Mouse (Mus musculus) intestine, embryonic 16.5 days (tissue): ENCODE results near the gene H2-M10.6. TPM values are rescaled to one million over a fixed set of nuclear protein-coding genes. Genes with fewer than 3 reads are reported as not detected.

Experiments
- ATAC-seq: fragments of 200-750 bp; cut with Nextera tagmentation; 2 replicates; pipeline ENCODE4 v1.8.0; 2017; ENCODE audit warnings: moderate TSS enrichment, moderate library complexity
- H3K27ac ChIP-seq: fragments of 300-500 bp; sonication (generic); 2 replicates; pipeline ENCODE4 v1.5.1; 2014; ENCODE audit warnings: mild to moderate bottlenecking, low read length
- H3K27me3 ChIP-seq: fragments of 300-500 bp; sonication (generic); replicated peaks from 2 replicates; pipeline ENCODE4 v1.6.1; 2014; ENCODE audit warnings: low read length, control low read depth, mixed read lengths; ENCODE audit not compliant: control insufficient read depth, insufficient read depth
- H3K36me3 ChIP-seq: fragments of 300-500 bp; sonication (generic); 2 replicates; pipeline ENCODE4 v1.6.1; 2014; ENCODE audit warnings: low read length, control low read depth; ENCODE audit not compliant: control insufficient read depth, insufficient read depth
- H3K4me1 ChIP-seq: fragments of 300-500 bp; sonication (generic); 2 replicates; pipeline ENCODE4 v1.6.1; 2014; ENCODE audit warnings: low read length, control low read depth, mixed read lengths; ENCODE audit not compliant: control insufficient read depth, insufficient read depth
- H3K4me2 ChIP-seq: fragments of 300-500 bp; sonication (generic); 2 replicates; pipeline ENCODE4 v1.6.1; 2014; ENCODE audit warnings: low read depth, low read length, control low read depth
- H3K4me3 ChIP-seq: fragments of 300-500 bp; sonication (generic); 2 replicates; pipeline ENCODE4 v1.5.1; 2014; ENCODE audit warnings: mild to moderate bottlenecking, low read length
- H3K9ac ChIP-seq: fragments of 300-500 bp; sonication (generic); 2 replicates; pipeline ENCODE4 v1.6.1; 2014; ENCODE audit warnings: low read depth, low read length
- H3K9me3 ChIP-seq: fragments of 300-500 bp; sonication (generic); 2 replicates; pipeline ENCODE4 v1.6.1; 2016; ENCODE audit warnings: low read length, control low read depth; ENCODE audit not compliant: control insufficient read depth
- WGBS: fragments of 180-500 bp; shearing (Covaris S2); extraction: QIAGEN DNeasy Blood & Tissue Kit; methylation state at CpG from one replicate; pipeline ENCODE4 v1.1.7; 2014; 5-methylcytosine and 5-hydroxymethylcytosine counted together
- polyA plus RNA-seq: library from polyadenylated mRNA; unstranded; fragments of >200 nt; fragmentation: Nextera tagmentation; extraction: Ambion mirVana; gene quantifications from 2 replicates; pipeline ENCODE4 v1.2.1, GENCODE M21; 2015

H2-M10.6 gene
- polyA plus RNA-seq, 1 experiment from 2014 or later: not detected

DNA sequence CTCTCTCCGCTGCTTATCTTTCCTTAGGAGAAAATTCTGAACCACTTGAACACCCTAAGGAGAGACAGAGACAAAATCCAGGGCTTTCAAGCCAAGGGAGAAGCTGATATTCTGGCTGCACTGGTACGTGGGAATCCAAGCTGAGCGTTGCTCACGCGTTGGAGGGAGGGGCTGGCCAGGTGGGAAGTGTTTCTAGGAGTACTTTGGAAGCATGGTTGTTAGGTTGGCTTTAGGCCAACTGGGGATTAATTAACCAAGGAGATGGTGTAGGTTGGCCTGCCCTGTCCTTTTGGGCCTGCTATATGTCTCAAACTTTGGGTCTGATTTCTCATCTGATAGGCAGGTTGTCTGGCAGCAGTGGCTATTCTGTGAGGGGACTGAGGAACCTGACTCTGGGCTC lies 39.2 kb downstream of the H2-M10.6 start:
- Histone ChIP-seq H3K4me3 (no peak overlapping the region), H3K4me1 (peaks cover 22% of the 10 kb centered on the region), H3K36me3 (peaks cover 8% of the 10 kb centered on the region), H3K4me2 (no peak overlapping the region; the same call in 1 of the 2 replicates), H3K27me3 (no peaks in the 10 kb centered on the region), H3K9me3 (no peaks in the 10 kb centered on the region), H3K27ac (peak overlapping the region; percentile 63), H3K9ac (no peak overlapping the region)
- WGBS: 62% methylated on average over 5 of the region's 5 CpGs
- ATAC-seq: peak; percentile 81

DNA sequence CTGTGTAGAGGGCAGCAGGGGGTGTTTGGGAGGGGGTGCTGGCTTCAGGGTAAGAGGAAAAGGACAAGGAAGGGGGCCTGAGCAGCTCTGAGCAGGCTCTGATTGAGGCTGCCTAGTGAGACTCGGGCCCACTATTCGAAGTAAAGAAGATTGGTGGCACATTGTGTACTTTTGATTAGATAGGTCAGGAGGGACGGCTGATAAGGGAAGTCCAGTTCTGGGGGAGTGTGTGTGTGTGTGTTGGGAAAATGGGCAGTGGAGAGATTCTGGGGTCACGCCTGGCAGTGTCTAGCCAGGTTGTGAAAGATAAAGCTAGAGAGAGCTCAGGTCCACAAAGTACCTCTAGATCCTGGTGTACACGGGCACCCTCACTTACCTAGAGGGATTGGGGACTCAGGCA lies 39.7 kb downstream of the H2-M10.6 start:
- no peak overlapping the region for H3K27ac ChIP-seq
- peak; percentile 27 for ATAC-seq
- peaks cover 22% of the 10 kb centered on the region for H3K4me1 ChIP-seq
- H3K4me2 ChIP-seq: no peak overlapping the region; the same call in 1 of the 2 replicates
- H3K36me3 ChIP-seq: peaks cover 8% of the 10 kb centered on the region
- no peak overlapping the region for H3K9ac ChIP-seq
- H3K9me3 ChIP-seq: no peaks in the 10 kb centered on the region
- WGBS: 70% methylated on average over 5 of the region's 5 CpGs
- no peak overlapping the region for H3K4me3 ChIP-seq
- no peaks in the 10 kb centered on the region for H3K27me3 ChIP-seq

DNA sequence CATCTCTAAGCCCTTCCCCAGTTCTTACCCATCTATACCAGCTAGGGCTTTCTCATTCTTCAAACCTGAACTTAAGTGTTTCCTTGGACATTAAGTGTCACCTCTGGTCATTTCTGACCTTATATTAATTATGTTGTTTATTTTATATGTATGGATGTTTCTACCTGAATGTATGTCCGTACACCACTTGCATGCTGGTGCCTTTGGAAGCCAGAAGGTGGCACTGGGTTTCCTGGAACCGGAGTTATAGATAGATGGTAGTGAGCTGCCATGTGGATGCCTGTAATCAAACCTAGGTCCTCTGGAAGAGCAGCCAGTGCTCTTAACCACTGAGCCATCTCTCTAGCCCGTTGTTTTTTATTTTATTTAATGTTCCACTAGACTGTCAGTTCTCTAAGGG lies 43.5 kb downstream of the H2-M10.6 start:
- Histone ChIP-seq H3K27ac (no peak overlapping the region), H3K4me2 (no peak overlapping the region), H3K4me1 (peaks cover 12% of the 10 kb centered on the region), H3K36me3 (peaks cover 10% of the 10 kb centered on the region), H3K9ac (no peak overlapping the region), H3K4me3 (no peak overlapping the region), H3K27me3 (no peaks in the 10 kb centered on the region), H3K9me3 (no peaks in the 10 kb centered on the region)
- no peak for ATAC-seq
- 88% methylated on average over 3 of the region's 3 CpGs for WGBS

DNA sequence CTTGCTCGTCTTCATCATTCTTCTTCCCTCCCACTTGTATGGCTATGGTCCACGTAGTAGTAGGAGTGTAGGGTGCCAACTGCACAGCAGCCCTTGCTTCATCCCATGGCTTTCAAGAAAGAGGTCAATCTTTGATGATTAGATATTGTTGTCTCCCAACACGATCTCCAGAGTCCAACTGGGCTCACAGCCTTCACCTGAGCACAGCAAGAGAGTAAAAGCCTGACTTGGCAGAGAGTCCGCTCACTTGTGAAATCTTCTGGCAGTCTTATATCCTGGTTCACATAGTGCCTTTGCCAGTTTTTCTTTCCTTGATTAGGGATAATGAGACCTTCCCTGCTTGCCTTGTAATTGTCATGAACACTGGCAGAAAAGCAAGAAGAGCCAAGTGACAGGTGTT lies 44.3 kb downstream of the H2-M10.6 start:
- H3K4me3 ChIP-seq: no peak overlapping the region
- ATAC-seq: no peak
- peaks cover 8% of the 10 kb centered on the region for H3K4me1 ChIP-seq
- H3K9ac ChIP-seq: no peak overlapping the region
- no peak overlapping the region for H3K4me2 ChIP-seq
- WGBS: 92% methylated on average over 4 of the region's 4 CpGs
- no peaks in the 10 kb centered on the region for H3K9me3 ChIP-seq
- no peaks in the 10 kb centered on the region for H3K27me3 ChIP-seq
- no peak overlapping the region for H3K27ac ChIP-seq
- H3K36me3 ChIP-seq: peaks cover 10% of the 10 kb centered on the region

DNA sequence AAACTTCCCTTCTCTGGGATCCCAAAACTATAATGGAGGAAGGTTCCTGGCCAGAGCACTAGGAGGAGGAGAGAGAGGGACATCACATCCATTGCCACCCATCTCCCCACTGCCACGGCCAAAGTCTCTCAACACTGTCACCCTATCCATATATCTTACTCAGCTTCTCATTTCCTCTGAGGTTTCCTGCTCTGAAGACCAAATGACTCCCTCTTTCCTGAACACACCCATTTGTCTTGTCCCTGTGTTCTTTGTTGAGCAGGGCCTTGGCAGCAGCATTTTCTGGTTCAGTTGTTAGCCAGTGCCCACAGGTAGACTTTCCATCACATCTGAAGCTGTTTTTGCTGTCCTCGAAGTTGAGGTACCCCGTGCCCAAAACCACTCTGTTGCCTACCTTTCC lies 46.2 kb downstream of the H2-M10.6 start:
- Histone ChIP-seq H3K27ac (no peak overlapping the region), H3K4me1 (0 out of 2 replicates have a peak, but pooled peaks cover 7% of the 10 kb centered on the region), H3K9me3 (no peaks in the 10 kb centered on the region), H3K9ac (no peak overlapping the region), H3K36me3 (peaks cover 10% of the 10 kb centered on the region), H3K4me3 (no peak overlapping the region), H3K27me3 (no peaks in the 10 kb centered on the region), H3K4me2 (no peak overlapping the region)
- WGBS: 93% methylated on average over 3 of the region's 3 CpGs
- ATAC-seq: no peak

DNA sequence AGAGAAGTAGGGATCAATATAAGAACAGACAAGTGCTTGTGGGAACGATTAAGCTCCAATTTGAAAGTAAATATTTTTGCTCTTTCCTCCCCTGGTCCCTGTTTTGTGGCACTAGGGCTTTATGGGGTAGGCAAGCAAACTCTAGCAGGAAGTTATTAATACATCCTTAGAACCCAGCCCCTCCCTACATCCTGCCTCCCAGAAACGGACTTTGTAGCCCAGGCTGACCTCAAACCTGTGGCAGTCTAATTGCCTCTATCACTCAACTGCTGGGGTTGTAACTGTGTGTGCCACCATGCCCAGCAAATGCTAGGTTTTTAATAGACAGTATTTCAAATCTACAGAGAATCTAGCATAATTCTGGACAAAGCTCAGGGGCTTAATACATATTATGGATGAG lies 49.7 kb downstream of the H2-M10.6 start:
- Histone ChIP-seq H3K4me3 (no peak overlapping the region), H3K27me3 (no peaks in the 10 kb centered on the region), H3K36me3 (peaks cover 2% of the 10 kb centered on the region; the same call in 1 of the 2 replicates), H3K4me2 (no peak overlapping the region), H3K9me3 (no peaks in the 10 kb centered on the region), H3K9ac (no peak overlapping the region), H3K27ac (no peak overlapping the region), H3K4me1 (0 out of 2 replicates have a peak, but pooled peaks cover 9% of the 10 kb centered on the region)
- WGBS: 33% methylated on average over 2 of the region's 2 CpGs
- ATAC-seq: peak; percentile 87

Other genes starting within 250 kb of the H2-M10.6 start
- gene H2-M9, start 169.5 kb upstream of the H2-M10.6 start, polyA plus RNA-seq: not detected in 2 replicates
- gene H2-M1, start 140.0 kb upstream of the H2-M10.6 start, polyA plus RNA-seq: not detected in 2 replicates
- not detected in 2 replicates for gene H2-M10.5, start 39.3 kb upstream of the H2-M10.6 start, polyA plus RNA-seq
- gene Trim26, start 25.0 kb downstream of the H2-M10.6 start, polyA plus RNA-seq: 36.5 and 39.2 TPM in 2 replicates
- gene Trim15, start 55.0 kb downstream of the H2-M10.6 start, polyA plus RNA-seq: 8.5 and 11.6 TPM in 2 replicates
- 3.3 and 5.7 TPM in 2 replicates for gene Trim10, start 57.4 kb downstream of the H2-M10.6 start, polyA plus RNA-seq
- 2.3 and 2.6 TPM in 2 replicates for gene Trim40, start 78.0 kb downstream of the H2-M10.6 start, polyA plus RNA-seq
- 63.1 and 69.7 TPM in 2 replicates for gene Trim31, start 85.9 kb downstream of the H2-M10.6 start, polyA plus RNA-seq
- 1.8 and 2.4 TPM in 2 replicates for gene Rnf39, start 130.7 kb downstream of the H2-M10.6 start, polyA plus RNA-seq
- gene Ppp1r11, start 139.6 kb downstream of the H2-M10.6 start, polyA plus RNA-seq: 92.1 and 101 TPM in 2 replicates
- 68.5 and 72.2 TPM in 2 replicates for gene Znrd1, start 146.4 kb downstream of the H2-M10.6 start, polyA plus RNA-seq
- 6.1 and 6.6 TPM in 2 replicates for gene Znrd1as, start 146.4 kb downstream of the H2-M10.6 start, polyA plus RNA-seq
- not detected in 2 replicates for gene 2410137M14Rik, start 169.1 kb downstream of the H2-M10.6 start, polyA plus RNA-seq
- gene H2-M5, start 177.4 kb downstream of the H2-M10.6 start, polyA plus RNA-seq: 0.16 and 0.22 TPM in 2 replicates
- gene Zfp57, start 189.0 kb downstream of the H2-M10.6 start, polyA plus RNA-seq: 41.3 and 43.2 TPM in 2 replicates
- gene Mog, start 211.2 kb downstream of the H2-M10.6 start, polyA plus RNA-seq: not detected in 2 replicates
- 5.4 and 6.2 TPM in 2 replicates for gene Gabbr1, start 233.8 kb downstream of the H2-M10.6 start, polyA plus RNA-seq